ENCODE assay signal across 8 mouse cellular contexts in genomic region chr10:110794564-110795205, GRCm38 (mm10). TPM values are rescaled to one million over a fixed set of nuclear protein-coding genes. Genes with fewer than 3 reads are reported as not detected.
DNase-seq lines count a peak whose midpoint lies in the region; ATAC-seq lines count a peak whose summit lies in the region.

No protein-coding gene starts in this region.

- ATAC-seq in embryonic facial prominence, embryonic 15.5 days (ENCODE audit: insufficient number of reproducible peaks, low FRiP score, low TSS enrichment, low read depth), result peak; percentile 67; the same call in 1 of the 2 replicates
- peak; percentile 97 for ATAC-seq in megakaryocyte progenitor cell, adult 5-6 weeks (replicated peaks; ENCODE audit: poor library complexity)

- intact Hi-C loops in heart, postnatal 14 days (cut with DNase I), result loop anchor here (2.0 to 5.0 kb wide), 2 partner anchors 178 to 308 kb away; no protein-coding TSS in a partner anchor

- peak; percentile 32 to 55 for DNase-seq in right cerebral cortex, adult 2 months (ENCODE audit: low spot score in 2 of 2)
- DNase-seq in right cerebral cortex, postnatal 36 days (ENCODE audit: low spot score in 2 of 2), result no peak
- peak; percentile 60 for DNase-seq in adrenal gland, postnatal 14 days
- DNase-seq in heart, postnatal 14 days, result peak; percentile 51 to 64
- peak; percentile 28 for DNase-seq in large intestine, adult 2 months (ENCODE audit: low read depth, low spot score)
- DNase-seq in splenic B cell, adult 2 months (ENCODE audit: low read depth, low spot score), result peak; percentile 77

- H3K36me3 ChIP-seq in embryonic facial prominence, embryonic 15.5 days, result no peaks in the 10 kb centered on the region
- no peaks in the 10 kb centered on the region for H3K36me3 ChIP-seq in splenic B cell, adult 2 months (ENCODE audit: control insufficient read depth, insufficient read depth, low read length, poor library complexity, severe bottlenecking)

- no peaks in the 10 kb centered on the region for H3K27me3 ChIP-seq in embryonic facial prominence, embryonic 15.5 days
- H3K27me3 ChIP-seq in splenic B cell, adult 2 months (ENCODE audit: control insufficient read depth, insufficient read depth, low read length, poor library complexity, severe bottlenecking), result no peaks in the 10 kb centered on the region

- H3K4me3 ChIP-seq in embryonic facial prominence, embryonic 15.5 days (replicated peaks), result no peak overlapping the region

- H3K9ac ChIP-seq in embryonic facial prominence, embryonic 15.5 days, result no peak overlapping the region

- H3K27ac ChIP-seq in embryonic facial prominence, embryonic 15.5 days (replicated peaks), result no peak overlapping the region

- no peaks in the 10 kb centered on the region for H3K9me3 ChIP-seq in embryonic facial prominence, embryonic 15.5 days (replicated peaks)

- 8% methylated on average over 12 of the region's 12 CpGs for WGBS in embryonic facial prominence, embryonic 15.5 days
- WGBS in large intestine, adult 2 months, result 8% methylated on average over 12 of the region's 12 CpGs

- peak overlapping the region; percentile 27 for H3K4me2 ChIP-seq in embryonic facial prominence, embryonic 15.5 days (replicated peaks)

- H3K4me1 ChIP-seq in embryonic facial prominence, embryonic 15.5 days, result no peaks in the 10 kb centered on the region

RNA-seq across cellular contexts. Expression of gene E2f7, which starts 49.4 kb away (rescaled TPM):
- total RNA-seq in adrenal gland, postnatal 14 days (2021), result 5.5 and 6.9 TPM in 2 replicates
- polyA plus RNA-seq in embryonic facial prominence, embryonic 15.5 days (2015; fragmentation: Nextera tagmentation; extraction: Ambion mirVana), result 22.5 and 28.1 TPM in 2 replicates
- 1 to 10 TPM; 2.9 to 3.2 TPM for total RNA-seq in heart, postnatal 14 days (2021)
- polyA plus RNA-seq in large intestine, adult 2 months (2012; rRNA removed), result 1.2 TPM in 2 replicates
- 6.9 and 8.6 TPM in 2 replicates for total RNA-seq in megakaryocyte progenitor cell, adult 5-6 weeks (2015)
- total RNA-seq in megakaryocyte progenitor cell, adult 5-6 weeks (2017), result 3.7 and 11.1 TPM in 2 replicates

Comparison
In these comparisons a context has a peak if more than half of its experiments do, and no peak if none do; other contexts are left out.
1. DNase-seq: peak in right cerebral cortex, adult 2 months (2 of 2), adrenal gland, postnatal 14 days (single experiment), heart, postnatal 14 days (2 of 2), large intestine, adult 2 months (single experiment) and splenic B cell, adult 2 months (single experiment); none in right cerebral cortex, postnatal 36 days (0 of 2).